Mouse (Mus musculus) CD4-positive naive resting alpha-beta T cell, adult 76 days (primary cell): Measurements from ENCODE around the gene Thegl. TPM values are rescaled to one million over a fixed set of nuclear protein-coding genes. Genes with fewer than 3 reads are reported as not detected.

ENCODE experiments used
- total RNA-seq: library from RNA; stranded (reverse); gene quantifications from one replicate; pipeline ENCODE4 v1.2.4, GENCODE M21; 2023

The Thegl gene
- total RNA-seq: not detected

DNA sequence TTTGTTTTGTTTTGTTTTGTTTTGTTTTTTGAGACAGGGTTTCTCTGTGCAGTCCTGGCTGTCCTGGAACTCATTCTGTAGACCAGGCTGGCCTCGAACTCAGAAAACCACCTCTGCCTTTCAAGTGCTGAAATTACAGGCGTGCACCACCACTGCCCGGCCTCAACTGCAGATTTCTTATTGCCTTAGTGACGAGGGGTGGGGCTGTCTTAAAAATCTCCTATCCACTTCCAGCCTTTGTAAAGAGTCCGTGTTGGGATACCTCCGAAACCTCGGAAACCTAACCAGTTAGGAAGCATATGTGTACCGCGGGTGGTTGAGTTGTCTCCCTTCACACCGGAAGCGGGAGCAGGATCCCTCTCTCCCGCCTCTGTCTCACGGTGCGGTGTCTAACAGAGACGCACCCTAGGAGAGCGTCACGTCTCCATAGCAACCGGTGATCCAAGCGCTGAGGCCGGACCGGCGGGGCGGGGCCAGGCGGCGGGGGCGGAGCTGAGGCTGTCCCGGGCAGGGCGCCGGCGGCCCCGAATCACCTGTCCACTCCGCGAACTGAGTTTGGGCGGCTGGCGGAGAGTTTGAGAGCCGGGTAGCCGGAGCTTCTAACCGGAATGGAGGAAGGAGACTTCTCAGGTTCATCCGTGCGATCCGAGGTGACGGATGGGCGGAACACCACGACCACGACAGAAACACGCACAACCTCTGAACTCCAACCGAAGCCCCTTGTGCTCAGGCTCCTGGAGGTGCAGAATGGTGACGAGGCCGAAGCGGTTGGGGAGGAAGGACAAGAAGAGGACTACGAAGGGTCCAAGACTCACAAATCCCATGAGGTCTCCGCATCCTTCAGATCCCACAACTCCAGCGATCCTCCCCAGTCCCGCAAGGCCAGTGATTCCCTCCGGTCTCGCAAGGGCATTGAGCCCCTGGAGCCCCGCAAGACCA, at the start of gene Thegl:
Gene Thegl, plus strand, starts transcription at position 480 of the 939 bp plus-strand sequence.

DNA sequence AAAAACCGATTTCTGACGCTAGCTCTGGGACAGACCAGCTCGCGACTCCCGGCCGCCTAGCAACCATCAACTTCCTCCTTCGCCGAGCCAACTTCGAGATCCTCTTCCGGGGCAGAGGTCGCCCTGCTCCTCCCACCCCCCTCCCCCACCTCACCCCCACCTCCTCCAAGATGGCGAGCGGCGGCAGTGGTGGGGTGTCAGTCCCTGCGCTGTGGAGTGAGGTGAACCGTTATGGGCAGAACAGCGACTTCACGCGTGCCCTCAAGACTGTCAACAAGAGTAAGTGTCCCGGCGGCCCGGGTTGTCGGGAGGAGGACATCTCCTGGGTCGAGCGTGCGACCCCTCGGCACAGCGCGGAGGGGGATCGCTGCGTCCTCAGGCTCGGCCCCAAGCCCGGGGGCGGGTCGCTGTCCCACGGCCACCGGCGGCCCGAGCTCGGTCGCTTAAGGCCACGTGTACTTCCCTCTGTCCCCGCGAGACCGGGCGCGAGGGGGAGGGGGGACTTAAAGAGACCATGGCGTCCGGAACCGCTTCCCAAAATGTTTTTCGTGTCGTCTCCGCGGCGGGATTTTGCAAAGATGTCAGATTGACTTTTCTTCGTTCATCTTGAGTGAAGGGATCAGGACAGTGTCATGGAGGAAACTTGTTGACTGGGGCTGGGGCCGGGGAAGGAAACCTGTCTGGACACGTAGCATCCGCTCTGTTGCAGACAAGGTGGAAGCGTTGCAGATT, 41.1 kb upstream of the Thegl start, which contains the start of gene Srp72:
Gene Srp72, plus strand, starts transcription at position 130 of the 732 bp plus-strand sequence.

DNA sequence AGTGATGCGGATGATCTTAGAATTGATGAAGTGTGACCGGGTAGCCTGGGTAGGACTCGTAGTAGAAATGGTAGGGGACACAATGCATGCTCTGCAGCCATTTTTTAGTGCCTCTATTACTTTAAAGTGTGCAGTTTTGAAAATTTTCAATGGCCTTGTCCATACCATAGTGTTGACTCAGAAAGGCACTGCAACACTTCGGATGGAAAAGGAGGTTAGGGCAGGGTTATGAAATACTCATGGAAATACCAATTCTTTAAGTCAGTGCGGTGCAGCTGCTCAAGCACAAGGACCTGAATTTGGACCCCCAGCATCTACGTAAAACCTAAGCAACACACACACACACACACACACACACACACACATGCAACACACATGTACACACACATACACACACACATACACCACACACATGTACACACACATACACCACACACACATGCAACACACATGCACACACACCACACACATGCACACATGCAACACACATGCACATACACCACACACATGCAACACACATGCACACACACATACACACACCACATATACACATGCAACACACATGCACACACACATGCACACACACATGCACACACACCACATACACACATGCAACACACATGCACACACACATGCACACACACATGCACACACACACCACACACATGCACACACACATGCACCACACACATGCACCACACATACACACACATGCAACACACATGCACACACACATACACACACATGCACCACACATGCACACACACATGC, 11.6 kb upstream of the Thegl start, which contains the start of gene Arl9:
Gene Arl9, plus strand, starts transcription at position 5 of the 771 bp plus-strand sequence.

Other genes starting within 250 kb of the Thegl start
- gene Aasdh, start 110.5 kb upstream of the Thegl start, total RNA-seq: 24.4 TPM
- 65.1 TPM for gene Paics, start 64.7 kb upstream of the Thegl start, total RNA-seq
- gene Ppat, start 64.4 kb upstream of the Thegl start, total RNA-seq: 21.4 TPM
- gene Srp72, start 41.3 kb upstream of the Thegl start, total RNA-seq: 188 TPM
- gene Arl9, start 12.0 kb upstream of the Thegl start, total RNA-seq: not detected
- gene Hopx, start 99.1 kb downstream of the Thegl start, total RNA-seq: 12.5 TPM
- not detected for gene Spink2, start 195.4 kb downstream of the Thegl start, total RNA-seq
- 31.7 TPM for gene Rest, start 249.5 kb downstream of the Thegl start, total RNA-seq